Mouse (Mus musculus): ENCODE measurements around the gene Tmem108. TPM values are rescaled to one million over a fixed set of nuclear protein-coding genes. Genes with fewer than 3 reads are reported as not detected.

Gene Tmem108
- total and polyA plus RNA-seq, 3 experiments = 4.4 to 10.5 (median 4.9) TPM

DNA sequence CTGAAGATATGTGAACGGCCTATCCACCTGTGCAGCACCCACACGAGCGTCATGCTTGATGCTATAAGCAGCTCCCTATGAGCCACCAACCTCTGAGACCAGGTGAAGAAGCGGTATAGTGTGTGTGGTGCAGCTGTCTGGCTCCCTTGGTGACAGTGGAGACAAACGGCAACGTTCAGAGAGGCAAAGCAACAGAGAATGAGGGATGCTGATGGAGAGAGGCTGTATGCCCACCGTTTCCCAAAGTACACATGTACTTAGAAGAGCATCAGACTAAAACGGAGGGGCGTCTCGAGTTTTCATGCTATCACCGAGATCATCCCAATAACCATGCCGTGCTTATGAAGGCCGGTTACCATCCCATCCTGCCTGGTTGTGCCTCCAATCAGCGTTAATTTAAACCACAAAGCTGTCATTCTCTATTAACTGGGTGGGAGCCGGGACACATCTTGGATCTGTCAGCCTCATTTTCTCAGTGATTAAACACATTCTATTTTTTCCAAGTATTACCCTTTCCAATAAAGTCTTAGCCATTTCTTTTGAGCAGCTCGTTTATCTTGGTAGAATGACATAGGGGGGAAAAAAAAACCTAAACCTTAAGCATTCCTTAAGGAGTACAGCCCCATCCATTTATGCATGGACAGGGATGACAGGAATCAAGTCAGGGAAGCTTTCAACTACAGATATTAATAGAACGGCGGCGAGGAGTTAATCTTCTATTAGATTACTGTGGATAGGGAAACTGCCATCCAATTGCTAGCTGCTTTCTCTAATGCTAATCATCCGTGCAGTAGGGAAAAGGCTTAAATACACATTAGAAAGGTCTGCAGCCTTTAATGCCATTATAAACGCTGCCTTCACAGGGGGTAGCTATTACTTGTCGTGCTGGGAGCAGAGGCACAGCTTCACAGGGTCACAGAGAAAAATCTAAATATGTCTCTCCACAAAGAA is 214.7 kb downstream of the Tmem108 start:
- DNase-seq = no peak

DNA sequence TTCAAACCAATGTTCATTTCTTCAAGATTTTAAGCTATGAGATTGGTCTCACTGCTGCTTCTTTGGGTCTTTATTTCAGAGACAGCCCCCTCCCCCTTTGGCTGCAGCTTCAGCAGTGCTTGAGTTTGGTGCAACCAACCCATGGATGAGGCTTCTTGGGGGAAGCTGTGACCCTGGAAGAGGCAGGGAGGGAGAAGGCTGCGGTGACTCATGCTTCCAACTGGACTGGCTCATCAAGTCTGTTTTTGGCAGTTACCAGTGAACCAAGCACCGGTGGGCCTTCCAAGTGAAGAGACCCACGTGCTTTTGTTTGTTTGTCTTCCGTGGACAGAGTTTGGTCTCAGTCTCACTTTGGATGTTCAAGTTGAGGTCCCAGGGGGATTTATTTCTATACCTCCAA is 215.9 kb downstream of the Tmem108 start:
- peak; percentile 43 for DNase-seq

DNA sequence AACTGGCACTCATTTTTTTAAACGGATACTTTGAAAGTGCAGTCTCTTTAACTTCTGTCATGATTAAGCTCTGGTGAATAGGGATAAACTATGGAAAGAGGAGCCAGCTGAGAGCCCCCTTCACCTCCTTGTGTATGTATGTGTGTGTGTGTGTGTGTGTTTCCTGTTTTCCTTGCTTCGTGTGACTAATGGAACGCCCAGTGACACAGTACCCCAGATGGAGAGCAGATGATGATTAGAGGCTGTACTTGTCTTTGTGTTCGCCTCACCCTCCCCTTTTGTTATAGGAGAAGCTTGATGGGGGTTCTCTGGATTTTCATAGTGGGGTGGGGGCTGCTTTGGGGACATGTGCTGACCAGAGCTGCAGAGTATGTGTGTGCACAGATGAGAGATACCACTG is 216.4 kb downstream of the Tmem108 start:
- DNase-seq = no peak

DNA sequence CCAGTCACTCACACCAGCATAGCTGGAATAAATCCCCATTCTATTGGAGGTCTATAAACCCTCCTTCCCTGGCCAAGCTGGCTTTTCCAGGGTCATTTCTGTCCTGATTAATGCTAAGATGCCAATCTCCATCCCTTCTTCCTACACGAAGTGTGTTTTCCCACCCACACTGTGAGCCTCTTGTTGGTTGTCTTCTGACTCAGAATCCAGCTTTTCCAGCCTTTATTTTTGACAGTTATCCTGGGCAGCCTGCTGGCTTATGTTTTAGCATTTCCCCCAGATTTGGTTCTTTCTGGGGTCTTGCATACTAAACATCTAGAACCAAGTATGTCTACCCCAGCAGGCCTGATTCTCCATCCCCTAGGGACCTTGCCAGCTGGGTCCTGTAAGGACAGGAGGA is 217.0 kb downstream of the Tmem108 start:
- DNase-seq = no peak

DNA sequence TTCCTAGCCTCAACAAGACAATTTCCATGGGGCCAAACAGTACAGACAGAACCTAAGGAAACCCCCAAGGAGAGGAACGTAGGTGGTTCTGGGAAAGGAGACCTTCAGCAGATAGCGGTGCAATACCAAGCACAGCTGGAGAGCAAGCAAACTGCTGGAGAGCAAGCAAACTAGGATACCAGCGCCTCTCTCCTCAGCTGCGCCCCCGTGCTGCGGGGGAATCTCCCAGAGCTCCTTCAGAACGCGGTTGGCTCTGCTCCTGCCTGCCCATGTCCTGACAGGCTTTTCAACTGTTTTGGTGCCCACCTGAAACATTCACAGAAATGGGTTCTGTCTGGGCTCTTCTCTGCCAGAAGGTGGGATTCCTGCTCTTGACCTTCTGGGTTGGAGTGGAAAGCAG is 221.1 kb downstream of the Tmem108 start:
- no peak for DNase-seq

DNA sequence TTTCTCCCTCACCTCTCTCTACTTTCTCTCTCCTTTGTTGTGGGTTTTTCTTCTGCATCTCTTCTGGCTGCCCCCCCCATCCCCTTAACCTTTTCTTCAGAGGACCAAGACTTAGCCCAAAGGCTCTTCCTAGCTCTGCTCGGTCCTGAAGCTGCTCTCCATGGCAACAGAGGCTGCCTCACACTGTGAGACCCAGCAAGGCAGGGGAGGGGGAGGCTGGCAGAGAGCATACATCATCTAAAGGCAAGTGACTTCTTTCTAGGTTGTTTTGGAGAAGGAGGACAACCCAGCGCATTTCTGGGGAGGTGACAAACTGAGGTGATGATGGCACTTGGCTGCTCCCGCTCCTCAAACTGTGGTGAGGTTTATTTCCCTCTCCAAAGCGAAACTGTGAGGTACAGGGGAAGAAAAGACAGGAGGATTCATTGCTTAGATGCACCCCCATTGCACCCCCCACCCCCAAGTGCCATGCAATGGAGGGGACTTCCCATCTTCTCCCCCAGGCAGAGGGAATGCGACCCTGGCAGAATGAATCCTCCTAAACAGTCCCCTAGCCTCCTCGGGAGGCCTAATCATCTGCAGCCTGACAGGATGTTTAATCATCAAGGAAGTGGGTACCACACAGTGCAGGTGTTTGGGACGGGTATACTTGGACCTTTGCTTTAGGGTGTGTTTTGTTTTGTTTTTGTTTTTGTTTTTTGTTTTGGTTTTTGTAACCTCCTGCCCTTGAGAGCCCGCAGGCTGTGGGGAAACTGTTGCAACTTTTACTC is 223.4 kb downstream of the Tmem108 start:
- no peak for DNase-seq

- DNase-seq = no peak
Measured at GRCm38 (mm10) chr9:103536059-103536634, 225.5 kb downstream of the Tmem108 start.

GRCm38 (mm10) chr9:103525041-103525537 is 236.5 kb downstream of the Tmem108 start:
- no peak for DNase-seq

DNA sequence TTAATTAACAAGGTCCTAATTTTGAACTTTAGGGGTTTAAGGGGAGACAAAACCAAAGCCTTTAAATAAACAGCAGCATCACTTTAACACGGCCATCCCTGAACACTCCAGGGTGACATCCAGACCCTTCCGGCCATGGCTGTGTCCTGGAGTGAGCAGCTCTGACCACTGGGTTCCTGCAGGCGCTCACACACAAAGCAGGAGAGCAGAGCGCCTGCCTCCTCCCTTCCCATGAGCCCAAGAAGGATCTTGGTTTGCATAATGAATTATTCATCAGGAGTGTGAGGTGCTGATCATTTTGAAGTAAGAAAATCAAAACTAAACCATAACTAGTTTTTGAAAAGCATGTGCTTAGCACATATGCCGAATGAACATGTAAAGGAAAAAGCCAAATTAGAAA is 237.0 kb downstream of the Tmem108 start:
- no peak for DNase-seq

DNA sequence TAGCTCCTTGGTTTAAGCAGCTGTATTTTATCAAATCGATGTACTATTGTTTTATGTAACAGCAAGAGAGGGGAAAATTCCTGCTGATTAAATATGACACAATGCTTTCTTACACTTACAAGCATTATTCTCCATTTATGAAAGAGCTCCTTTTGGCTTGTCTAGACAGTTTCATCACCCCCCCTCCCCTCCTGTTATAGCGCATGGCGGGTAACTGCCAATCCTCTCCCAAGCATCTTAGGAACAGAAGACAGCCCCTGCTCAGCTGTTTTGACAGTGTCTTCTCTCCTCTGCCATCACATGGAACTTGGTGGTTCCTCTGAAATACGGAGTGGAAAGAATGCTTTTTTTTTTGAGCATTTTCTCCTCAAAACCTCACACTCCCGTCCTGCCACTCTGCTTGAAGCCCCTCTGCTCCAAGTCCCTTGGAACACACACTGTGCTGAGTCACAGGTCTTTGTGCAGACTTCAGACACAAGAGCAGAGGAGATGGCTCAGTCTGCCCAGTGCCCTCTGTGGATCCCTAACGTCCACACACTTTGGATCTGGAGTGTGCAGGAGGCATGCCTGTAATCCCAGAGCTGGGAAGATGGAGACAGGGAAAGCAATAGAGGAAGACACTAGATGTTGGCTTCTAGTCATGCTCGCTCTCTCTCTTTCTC is 237.8 kb downstream of the Tmem108 start:
- DNase-seq = no peak

DNA sequence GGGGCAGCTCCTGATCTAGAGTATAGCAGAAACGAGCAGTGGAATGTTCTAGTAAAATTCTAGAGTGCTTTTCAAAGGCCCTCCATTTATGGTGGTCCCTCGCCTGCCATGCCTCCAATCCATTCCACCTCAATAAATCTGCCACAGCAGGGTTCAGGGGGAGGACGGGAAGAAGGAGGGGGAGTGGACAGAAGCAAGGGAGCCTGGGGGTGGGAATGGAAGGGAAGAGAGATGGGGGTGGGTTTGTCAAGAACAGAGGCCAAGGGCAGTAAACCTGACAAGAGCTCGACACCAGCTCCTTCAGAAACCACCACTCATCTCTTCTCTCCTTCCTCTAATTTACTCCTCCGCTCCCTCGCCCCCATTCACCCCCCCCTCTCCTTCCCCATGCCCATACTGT is 238.6 kb downstream of the Tmem108 start:
- no peak for DNase-seq

GRCm38 (mm10) chr9:103513884-103514283 is 247.8 kb downstream of the Tmem108 start:
- no peak for DNase-seq

DNA sequence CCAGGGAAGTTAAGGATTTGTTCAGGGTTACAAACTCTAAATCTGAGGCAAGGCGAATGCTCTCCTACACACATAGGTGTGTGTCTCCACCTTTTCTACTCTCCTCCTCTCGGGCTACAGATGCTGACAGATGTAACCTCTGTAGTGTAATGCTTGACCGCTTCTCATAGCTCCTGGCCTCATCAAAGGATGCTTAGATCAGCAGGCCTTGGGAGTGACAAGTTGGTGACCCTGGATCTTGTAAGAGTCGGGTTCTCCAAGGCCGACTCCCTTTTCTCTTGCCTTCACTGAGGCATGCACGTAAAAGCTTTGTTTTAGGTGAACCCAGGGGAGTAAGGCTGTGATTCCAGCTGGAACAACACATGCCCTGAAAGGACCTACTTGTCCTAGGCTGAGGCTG is 249.4 kb downstream of the Tmem108 start:
- DNase-seq = peak; percentile 35

DNA sequence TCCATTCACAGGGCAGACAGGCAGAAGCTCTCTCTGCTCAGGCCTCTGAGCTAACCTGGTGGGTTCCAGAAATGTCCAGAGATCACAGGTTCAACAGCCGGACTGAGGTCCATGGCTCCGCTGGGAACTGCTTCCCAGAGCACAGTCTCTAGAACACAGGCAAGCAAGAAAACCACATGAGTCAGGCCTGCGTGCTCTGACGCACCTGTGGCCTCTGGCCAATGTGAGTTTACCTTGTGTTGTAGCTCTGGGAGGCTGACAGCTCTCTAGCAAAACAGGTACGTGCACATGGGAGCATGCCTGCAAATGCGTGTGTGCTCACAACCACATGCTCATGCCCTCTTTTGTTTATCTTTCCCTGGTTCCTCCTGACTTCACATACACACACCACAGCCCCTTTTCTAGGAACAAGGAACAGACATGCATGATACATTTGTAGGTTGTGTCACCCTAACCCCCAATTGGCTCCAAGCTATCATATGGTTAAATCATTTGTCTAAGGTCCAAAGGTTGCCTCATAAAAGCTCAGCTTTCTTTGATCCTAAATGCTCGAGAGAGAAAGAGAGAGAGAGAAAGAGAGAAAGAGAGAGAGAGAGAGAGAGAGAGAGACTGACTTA is 254.6 kb downstream of the Tmem108 start:
- DNase-seq = no peak

DNA sequence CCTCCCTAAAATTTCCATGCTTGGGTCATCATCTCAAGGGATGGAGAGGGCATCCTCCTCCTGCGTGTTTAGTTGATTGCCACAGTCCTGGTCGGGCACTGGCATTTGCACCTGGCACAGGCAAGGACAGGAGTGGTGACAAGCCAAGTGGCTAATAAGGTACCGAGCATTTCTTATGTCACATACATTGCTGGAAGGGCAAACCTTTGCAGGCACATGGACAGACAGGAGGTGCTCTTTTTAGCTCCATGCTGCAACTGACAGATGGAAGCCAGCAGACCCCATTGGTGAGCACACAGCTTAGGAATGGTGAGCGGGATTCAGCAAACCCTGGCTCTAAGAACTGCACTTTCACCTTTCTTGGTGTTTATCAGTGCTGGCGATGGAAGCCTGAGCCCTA is 256.6 kb downstream of the Tmem108 start:
- DNase-seq = no peak

GRCm38 (mm10) chr9:103504646-103505045 is 257.0 kb downstream of the Tmem108 start:
- DNase-seq = no peak

DNA sequence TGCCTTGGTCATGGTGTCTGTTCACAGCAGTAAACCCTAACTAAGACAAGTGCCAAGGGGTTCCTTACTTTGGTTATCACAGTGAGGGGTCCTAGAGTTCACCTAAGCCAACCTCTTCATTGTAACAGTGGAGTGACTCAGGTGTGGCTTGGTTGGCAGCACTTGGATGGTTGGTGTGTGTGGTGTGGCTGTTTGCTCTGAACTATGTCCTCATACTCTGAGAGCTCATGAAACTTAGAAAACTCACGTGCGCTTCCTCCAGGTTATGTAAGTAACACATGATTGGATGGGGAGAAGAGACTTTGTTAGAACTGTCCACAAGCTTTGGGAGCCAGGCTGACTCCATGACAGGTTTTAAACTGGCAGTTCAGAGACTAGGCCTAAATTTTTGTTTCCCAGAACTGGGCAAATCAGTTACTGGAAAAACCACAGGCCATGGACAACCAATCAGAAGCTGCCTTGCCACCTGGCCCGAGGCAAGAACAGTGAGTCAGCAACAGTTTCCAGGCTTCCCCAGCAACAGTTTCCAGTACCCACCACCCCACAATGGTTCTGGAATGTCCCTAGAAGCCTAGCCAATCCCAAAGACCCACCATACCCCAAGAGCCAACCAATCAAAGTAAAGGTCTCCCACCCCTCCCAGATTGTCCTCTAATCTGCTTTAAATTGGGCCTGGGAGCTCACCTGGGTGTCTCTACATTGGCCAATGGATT is 257.9 kb downstream of the Tmem108 start:
- no peak for DNase-seq

GRCm38 (mm10) chr9:103502655-103503054 is 259.0 kb downstream of the Tmem108 start:
- no peak for DNase-seq

GRCm38 (mm10) chr9:103501861-103502364 is 259.7 kb downstream of the Tmem108 start:
- DNase-seq = no peak

- no peak for DNase-seq
Measured at GRCm38 (mm10) chr9:103499366-103499765, 262.3 kb downstream of the Tmem108 start.

GRCm38 (mm10) chr9:103498699-103499098 is 262.9 kb downstream of the Tmem108 start:
- no peak for DNase-seq

Measured in adrenal gland, adult 2 months (tissue).